Mouse (Mus musculus) CD4-positive, CD25-positive, alpha-beta regulatory T cell (primary cell): ENCODE results near the gene Chrdl2. TPM values are rescaled to one million over a fixed set of nuclear protein-coding genes. Genes with fewer than 3 reads are reported as not detected.

ENCODE experiments used
- polyA plus RNA-seq: library from polyadenylated mRNA; unstranded; fragments of 100-300 nt; shearing (Covaris generic); gene quantifications from one replicate; pipeline ENCODE4 v1.2.1, GENCODE M21; 2017

The Chrdl2 gene
- not detected for polyA plus RNA-seq

GRCm38 (mm10) chr7:100005790-100006189 lies at the start of gene Chrdl2:
Gene Chrdl2, plus strand, starts transcription at chr7:100006172.

DNA sequence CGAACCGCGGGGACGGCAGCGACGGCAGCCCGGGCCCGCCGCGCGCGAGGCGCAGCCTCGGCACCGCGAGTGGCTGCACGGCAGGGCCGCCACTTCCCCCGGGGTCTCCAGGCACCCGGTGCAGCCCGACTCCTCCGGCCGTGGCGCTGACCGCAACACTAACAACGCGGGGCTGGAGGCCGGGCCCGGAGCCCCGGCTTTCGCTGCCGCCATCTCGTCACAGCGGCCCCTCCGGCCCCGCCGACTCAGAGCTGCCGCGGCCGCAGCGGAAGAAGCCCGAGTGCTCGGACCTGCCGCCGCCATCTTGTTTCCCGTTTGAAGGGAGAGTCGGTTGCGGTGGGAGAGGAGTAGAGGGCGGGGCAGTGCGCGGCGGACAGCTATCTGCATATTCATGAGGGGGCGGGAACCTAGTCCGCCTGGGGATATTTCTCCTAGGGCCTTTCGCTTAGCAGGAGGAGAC lies 25.8 kb upstream of the Chrdl2 start, which contains the start of gene Rnf169:
TSS of gene Rnf169 (minus strand) at position 317 of the 460 bp plus-strand sequence.

Other genes starting within 250 kb of the Chrdl2 start
- not detected for gene Olfr521, start 242.7 kb upstream of the Chrdl2 start, polyA plus RNA-seq
- gene Neu3, start 177.8 kb upstream of the Chrdl2 start, polyA plus RNA-seq = 19.9 TPM
- gene Xrra1, start 147.1 kb upstream of the Chrdl2 start, polyA plus RNA-seq = 0.17 TPM
- 453 TPM for gene Spcs2, start 142.7 kb upstream of the Chrdl2 start, polyA plus RNA-seq
- 11.7 TPM for gene Rnf169, start 25.7 kb upstream of the Chrdl2 start, polyA plus RNA-seq
- gene Pold3, start 115.4 kb downstream of the Chrdl2 start, polyA plus RNA-seq = 42.5 TPM
- gene Lipt2, start 153.1 kb downstream of the Chrdl2 start, polyA plus RNA-seq = 3.8 TPM
- not detected for gene Kcne3, start 170.3 kb downstream of the Chrdl2 start, polyA plus RNA-seq
- 4.2 TPM for gene Pgm2l1, start 221.2 kb downstream of the Chrdl2 start, polyA plus RNA-seq